Comparison of ENCODE assay signal across 8 mouse cellular contexts in genomic region chr10:128457676-128458075, GRCm38 (mm10). TPM values are rescaled to one million over a fixed set of nuclear protein-coding genes. Genes with fewer than 3 reads are reported as not detected.
A peak's percentile ranks its signal among the peaks of the same experiment; 100 is the strongest.
DNase-seq lines count a peak whose midpoint lies in the region; ATAC-seq and TF ChIP-seq lines count a peak whose summit lies in the region.

No protein-coding gene starts in this region.

- peaks cover 14% of the 10 kb centered on the region for H3K4me1 ChIP-seq in hindbrain, embryonic 13.5 days (replicated peaks)
- H3K4me1 ChIP-seq in hindbrain, embryonic 11.5 days (replicated peaks; ENCODE audit: control insufficient read depth, insufficient read depth, low read length) = 0 out of 2 replicates have a peak, but pooled peaks cover 2% of the 10 kb centered on the region
- H3K4me1 ChIP-seq in midbrain, embryonic 10.5 days = peaks cover 13% of the 10 kb centered on the region
- peaks cover 18% of the 10 kb centered on the region for H3K4me1 ChIP-seq in midbrain, embryonic 13.5 days (replicated peaks)
- peaks cover 28% of the 10 kb centered on the region for H3K4me1 ChIP-seq in kidney, embryonic 15.5 days
- peaks cover 7% of the 10 kb centered on the region; the same call in 1 of the 2 replicates for H3K4me1 ChIP-seq in midbrain, postnatal 0 days (ENCODE audit: insufficient read depth, low read length)

- DNase-seq in hindbrain, embryonic 11.5 days (ENCODE audit: low spot score) = no peak
- DNase-seq in midbrain, embryonic 10.5 days (ENCODE audit: low spot score) = no peak
- no peak for DNase-seq in midbrain, postnatal 0 days (ENCODE audit: low spot score)
- DNase-seq in urinary bladder, postnatal 25 days (ENCODE audit: low spot score) = no peak
- no peak for DNase-seq in embryo, embryonic 10.5 days (ENCODE audit: low spot score)

- H3K4me3 ChIP-seq in hindbrain, embryonic 13.5 days = peak overlapping the region; percentile 91; the same call in 1 of the 2 replicates
- H3K4me3 ChIP-seq in hindbrain, embryonic 11.5 days (ENCODE audit: low read depth, low read length) = no peak overlapping the region
- peak overlapping the region; percentile 94; the same call in 1 of the 2 replicates for H3K4me3 ChIP-seq in midbrain, embryonic 10.5 days
- H3K4me3 ChIP-seq in midbrain, embryonic 13.5 days (replicated peaks) = no peak overlapping the region
- peak overlapping the region; percentile 95 for H3K4me3 ChIP-seq in kidney, embryonic 15.5 days (replicated peaks)
- no peak overlapping the region for H3K4me3 ChIP-seq in midbrain, postnatal 0 days (ENCODE audit: low read depth, low read length)

- no peaks in the 10 kb centered on the region for H3K9me3 ChIP-seq in hindbrain, embryonic 13.5 days
- no peaks in the 10 kb centered on the region for H3K9me3 ChIP-seq in hindbrain, embryonic 11.5 days (ENCODE audit: control insufficient read depth, low read length)
- H3K9me3 ChIP-seq in midbrain, embryonic 10.5 days (replicated peaks) = no peaks in the 10 kb centered on the region
- no peaks in the 10 kb centered on the region for H3K9me3 ChIP-seq in midbrain, embryonic 13.5 days
- H3K9me3 ChIP-seq in kidney, embryonic 15.5 days (replicated peaks) = no peaks in the 10 kb centered on the region
- H3K9me3 ChIP-seq in midbrain, postnatal 0 days (ENCODE audit: low read length) = no peaks in the 10 kb centered on the region

- peaks cover 3% of the 10 kb centered on the region; the same call in 1 of the 2 replicates for H3K27me3 ChIP-seq in hindbrain, embryonic 13.5 days
- no peaks in the 10 kb centered on the region for H3K27me3 ChIP-seq in hindbrain, embryonic 11.5 days (ENCODE audit: control insufficient read depth, insufficient read depth, low read length)
- peaks cover 15% of the 10 kb centered on the region for H3K27me3 ChIP-seq in midbrain, embryonic 10.5 days (ENCODE audit: low read depth, poor library complexity, severe bottlenecking)
- H3K27me3 ChIP-seq in midbrain, embryonic 13.5 days = no peaks in the 10 kb centered on the region
- no peaks in the 10 kb centered on the region for H3K27me3 ChIP-seq in kidney, embryonic 15.5 days
- H3K27me3 ChIP-seq in midbrain, postnatal 0 days (ENCODE audit: insufficient read depth, low read length) = no peaks in the 10 kb centered on the region

- no peak for ATAC-seq in hindbrain, embryonic 13.5 days (ENCODE audit: low FRiP score)
- no peak for ATAC-seq in hindbrain, embryonic 11.5 days (ENCODE audit: low FRiP score)
- ATAC-seq in midbrain, embryonic 13.5 days = no peak
- ATAC-seq in kidney, embryonic 15.5 days (replicated peaks; ENCODE audit: low FRiP score) = no peak
- ATAC-seq in midbrain, postnatal 0 days (ENCODE audit: low FRiP score) = no peak

- TF ChIP-seq CTCF in midbrain, postnatal 0 days (IDR thresholded peaks at IDR 0.05) = no peak

- H3K27ac ChIP-seq in hindbrain, embryonic 13.5 days = no peak overlapping the region
- no peak overlapping the region for H3K27ac ChIP-seq in hindbrain, embryonic 11.5 days (ENCODE audit: low read depth, low read length)
- no peak overlapping the region for H3K27ac ChIP-seq in midbrain, embryonic 10.5 days (replicated peaks)
- H3K27ac ChIP-seq in midbrain, embryonic 13.5 days = no peak overlapping the region
- H3K27ac ChIP-seq in kidney, embryonic 15.5 days = peak overlapping the region; percentile 97
- no peak overlapping the region for H3K27ac ChIP-seq in midbrain, postnatal 0 days (ENCODE audit: low read depth, low read length)

- no peak overlapping the region for H3K9ac ChIP-seq in hindbrain, embryonic 13.5 days
- H3K9ac ChIP-seq in hindbrain, embryonic 11.5 days (ENCODE audit: low read depth, low read length) = no peak overlapping the region
- H3K9ac ChIP-seq in midbrain, embryonic 13.5 days (replicated peaks) = no peak overlapping the region
- H3K9ac ChIP-seq in kidney, embryonic 15.5 days = no peak overlapping the region
- H3K9ac ChIP-seq in midbrain, postnatal 0 days (replicated peaks; ENCODE audit: low read length, poor library complexity, severe bottlenecking) = no peak overlapping the region

- no peak overlapping the region for H3K4me2 ChIP-seq in hindbrain, embryonic 13.5 days
- H3K4me2 ChIP-seq in hindbrain, embryonic 11.5 days (replicated peaks; ENCODE audit: low read depth, low read length) = no peak overlapping the region
- no peak overlapping the region for H3K4me2 ChIP-seq in midbrain, embryonic 13.5 days (replicated peaks)
- H3K4me2 ChIP-seq in kidney, embryonic 15.5 days = peak overlapping the region; percentile 77; the same call in 1 of the 2 replicates
- peak overlapping the region; percentile 65 for H3K4me2 ChIP-seq in midbrain, postnatal 0 days (ENCODE audit: low read depth, low read length, poor library complexity, severe bottlenecking)

- H3K36me3 ChIP-seq in hindbrain, embryonic 13.5 days = peaks cover 12% of the 10 kb centered on the region
- H3K36me3 ChIP-seq in hindbrain, embryonic 11.5 days (ENCODE audit: control insufficient read depth, insufficient read depth, low read length) = no peaks in the 10 kb centered on the region
- H3K36me3 ChIP-seq in midbrain, embryonic 10.5 days = peaks cover 19% of the 10 kb centered on the region
- H3K36me3 ChIP-seq in midbrain, embryonic 13.5 days = peaks cover 12% of the 10 kb centered on the region
- H3K36me3 ChIP-seq in kidney, embryonic 15.5 days = peaks cover 9% of the 10 kb centered on the region
- peaks cover 7% of the 10 kb centered on the region; the same call in 1 of the 2 replicates for H3K36me3 ChIP-seq in midbrain, postnatal 0 days (ENCODE audit: insufficient read depth, low read length)

- 84% methylated on average over 6 of the region's 6 CpGs for WGBS in hindbrain, embryonic 13.5 days
- 88% methylated on average over 6 of the region's 6 CpGs for WGBS in hindbrain, embryonic 11.5 days
- 88% methylated on average over 6 of the region's 6 CpGs for WGBS in midbrain, embryonic 10.5 days
- 88% methylated on average over 6 of the region's 6 CpGs for WGBS in midbrain, embryonic 13.5 days
- 79% methylated on average over 6 of the region's 6 CpGs for WGBS in kidney, embryonic 15.5 days
- 82% methylated on average over 6 of the region's 6 CpGs for WGBS in midbrain, postnatal 0 days

RNA-seq across cellular contexts. Expression of gene Smarcc2, which starts 1.4 kb away (rescaled TPM):
- polyA plus RNA-seq in hindbrain, embryonic 13.5 days (2015; fragmentation: Nextera tagmentation; extraction: Ambion mirVana) = 195 and 196 TPM in 2 replicates
- polyA plus RNA-seq in hindbrain, embryonic 11.5 days (2014; fragmentation: Nextera tagmentation; extraction: Ambion mirVana) = 126 and 170 TPM in 2 replicates
- polyA plus RNA-seq in midbrain, embryonic 10.5 days (2016; fragmentation: Nextera tagmentation; extraction: Ambion mirVana) = 75.2 and 110 TPM in 2 replicates
- 200 and 212 TPM in 2 replicates for polyA plus RNA-seq in midbrain, embryonic 13.5 days (2015; fragmentation: Nextera tagmentation; extraction: Ambion mirVana)
- 75.9 and 77.2 TPM in 2 replicates for polyA plus RNA-seq in kidney, embryonic 15.5 days (2015; fragmentation: Nextera tagmentation; extraction: Ambion mirVana)
- total RNA-seq in midbrain, postnatal 0 days (2014; rRNA removed) = 216 and 233 TPM in 2 replicates
- 129 and 143 TPM in 2 replicates for polyA plus RNA-seq in midbrain, postnatal 0 days (2015; fragmentation: Nextera tagmentation; extraction: Ambion mirVana)

RNA-seq across cellular contexts. Expression of gene Myl6, which starts 36.3 kb away (rescaled TPM):
- 933 and 943 TPM in 2 replicates for polyA plus RNA-seq in hindbrain, embryonic 13.5 days (2015; fragmentation: Nextera tagmentation; extraction: Ambion mirVana)
- 742 and 751 TPM in 2 replicates for polyA plus RNA-seq in hindbrain, embryonic 11.5 days (2014; fragmentation: Nextera tagmentation; extraction: Ambion mirVana)
- polyA plus RNA-seq in midbrain, embryonic 10.5 days (2016; fragmentation: Nextera tagmentation; extraction: Ambion mirVana) = 833 and 890 TPM in 2 replicates
- polyA plus RNA-seq in midbrain, embryonic 13.5 days (2015; fragmentation: Nextera tagmentation; extraction: Ambion mirVana) = 836 and 885 TPM in 2 replicates
- 1,170 and 1,259 TPM in 2 replicates for polyA plus RNA-seq in kidney, embryonic 15.5 days (2015; fragmentation: Nextera tagmentation; extraction: Ambion mirVana)
- 648 and 715 TPM in 2 replicates for total RNA-seq in midbrain, postnatal 0 days (2014; rRNA removed)
- polyA plus RNA-seq in midbrain, postnatal 0 days (2015; fragmentation: Nextera tagmentation; extraction: Ambion mirVana) = 946 and 1,057 TPM in 2 replicates

RNA-seq across cellular contexts. Expression of gene Myl6b, which starts 40.8 kb away (rescaled TPM):
- polyA plus RNA-seq in hindbrain, embryonic 13.5 days (2015; fragmentation: Nextera tagmentation; extraction: Ambion mirVana) = 4.1 and 4.2 TPM in 2 replicates
- polyA plus RNA-seq in hindbrain, embryonic 11.5 days (2014; fragmentation: Nextera tagmentation; extraction: Ambion mirVana) = 3.3 and 4.2 TPM in 2 replicates
- polyA plus RNA-seq in midbrain, embryonic 10.5 days (2016; fragmentation: Nextera tagmentation; extraction: Ambion mirVana) = 1.8 and 2.9 TPM in 2 replicates
- 3.4 and 4.3 TPM in 2 replicates for polyA plus RNA-seq in midbrain, embryonic 13.5 days (2015; fragmentation: Nextera tagmentation; extraction: Ambion mirVana)
- polyA plus RNA-seq in kidney, embryonic 15.5 days (2015; fragmentation: Nextera tagmentation; extraction: Ambion mirVana) = 4.2 and 4.7 TPM in 2 replicates
- 24.6 and 28.6 TPM in 2 replicates for total RNA-seq in midbrain, postnatal 0 days (2014; rRNA removed)
- 4.9 and 5.4 TPM in 2 replicates for polyA plus RNA-seq in midbrain, postnatal 0 days (2015; fragmentation: Nextera tagmentation; extraction: Ambion mirVana)

RNA-seq across cellular contexts. Expression of gene Rnf41, which starts 46.2 kb away (rescaled TPM):
- 81.9 and 83.8 TPM in 2 replicates for polyA plus RNA-seq in hindbrain, embryonic 13.5 days (2015; fragmentation: Nextera tagmentation; extraction: Ambion mirVana)
- polyA plus RNA-seq in hindbrain, embryonic 11.5 days (2014; fragmentation: Nextera tagmentation; extraction: Ambion mirVana) = 44.2 and 44.7 TPM in 2 replicates
- polyA plus RNA-seq in midbrain, embryonic 10.5 days (2016; fragmentation: Nextera tagmentation; extraction: Ambion mirVana) = 42.0 and 49.2 TPM in 2 replicates
- 81.5 and 85.9 TPM in 2 replicates for polyA plus RNA-seq in midbrain, embryonic 13.5 days (2015; fragmentation: Nextera tagmentation; extraction: Ambion mirVana)
- 45.1 and 45.9 TPM in 2 replicates for polyA plus RNA-seq in kidney, embryonic 15.5 days (2015; fragmentation: Nextera tagmentation; extraction: Ambion mirVana)
- 94.3 and 103 TPM in 2 replicates for total RNA-seq in midbrain, postnatal 0 days (2014; rRNA removed)
- 91.6 and 93.8 TPM in 2 replicates for polyA plus RNA-seq in midbrain, postnatal 0 days (2015; fragmentation: Nextera tagmentation; extraction: Ambion mirVana)

RNA-seq across cellular contexts. Expression of gene Nabp2, which starts 46.4 kb away (rescaled TPM):
- polyA plus RNA-seq in hindbrain, embryonic 13.5 days (2015; fragmentation: Nextera tagmentation; extraction: Ambion mirVana) = 126 and 139 TPM in 2 replicates
- polyA plus RNA-seq in hindbrain, embryonic 11.5 days (2014; fragmentation: Nextera tagmentation; extraction: Ambion mirVana) = 125 and 130 TPM in 2 replicates
- polyA plus RNA-seq in midbrain, embryonic 10.5 days (2016; fragmentation: Nextera tagmentation; extraction: Ambion mirVana) = 149 and 151 TPM in 2 replicates
- polyA plus RNA-seq in midbrain, embryonic 13.5 days (2015; fragmentation: Nextera tagmentation; extraction: Ambion mirVana) = 142 and 153 TPM in 2 replicates
- 82.8 and 92.6 TPM in 2 replicates for polyA plus RNA-seq in kidney, embryonic 15.5 days (2015; fragmentation: Nextera tagmentation; extraction: Ambion mirVana)
- total RNA-seq in midbrain, postnatal 0 days (2014; rRNA removed) = 63.1 and 82.0 TPM in 2 replicates
- 145 and 157 TPM in 2 replicates for polyA plus RNA-seq in midbrain, postnatal 0 days (2015; fragmentation: Nextera tagmentation; extraction: Ambion mirVana)

Comparison
In these comparisons a context has a peak if more than half of its experiments do, and no peak if none do; other contexts are left out.
1. H3K4me2 ChIP-seq: peak in kidney, embryonic 15.5 days (single experiment) and midbrain, postnatal 0 days (single experiment); none in hindbrain, embryonic 13.5 days (single experiment), hindbrain, embryonic 11.5 days (single experiment) and midbrain, embryonic 13.5 days (single experiment).
2. H3K4me3 ChIP-seq: peak in hindbrain, embryonic 13.5 days (single experiment), midbrain, embryonic 10.5 days (single experiment) and kidney, embryonic 15.5 days (single experiment); none in hindbrain, embryonic 11.5 days (single experiment), midbrain, embryonic 13.5 days (single experiment) and midbrain, postnatal 0 days (single experiment).